Mouse (Mus musculus) heart, adult 2 months (tissue): ENCODE data around the gene Grin2b. TPM values are rescaled to one million over a fixed set of nuclear protein-coding genes. Genes with fewer than 3 reads are reported as not detected.

Experiments used
- DNase-seq, 2 experiments: peaks; one replicate each; pipeline ENCODE4 v3.0.0; 2021
- H3K27ac ChIP-seq: fragments of 200-600 bp; 2 replicates; pipeline ENCODE4 v1.8.1; 2022
- H3K27me3 ChIP-seq: fragments of 200-500 bp; 2 replicates; pipeline ENCODE4 v1.6.1; 2012; ENCODE audit warnings: mild to moderate bottlenecking, low read length, inconsistent platforms, mixed read lengths; ENCODE audit not compliant: control insufficient read depth, insufficient read depth
- H3K36me3 ChIP-seq: fragments of 200-500 bp; 2 replicates; pipeline ENCODE4 v1.6.1; 2012; ENCODE audit warnings: low read length, inconsistent platforms; ENCODE audit not compliant: control insufficient read depth, insufficient read depth
- H3K4me1 ChIP-seq: fragments of 200-500 bp; 2 replicates; pipeline ENCODE4 v1.6.1; 2011; ENCODE audit warnings: low read length; ENCODE audit not compliant: control insufficient read depth, insufficient read depth
- H3K4me3 ChIP-seq: fragments of 200-600 bp; 2 replicates; pipeline ENCODE4 v1.8.1; 2022
- H3K79me2 ChIP-seq: fragments of 200-500 bp; replicated peaks from 2 replicates; pipeline ENCODE4 v1.6.1; 2012; ENCODE audit warnings: mild to moderate bottlenecking, inconsistent platforms, low read length, moderate library complexity, mixed read lengths; ENCODE audit not compliant: control insufficient read depth, insufficient read depth
- H3K9ac ChIP-seq: fragments of 200-500 bp; 2 replicates; pipeline ENCODE4 v1.6.1; 2012; ENCODE audit warnings: low read depth, mild to moderate bottlenecking, control low read depth, inconsistent platforms, low read length, mixed read lengths
- CTCF ChIP-seq: fragments of 200-600 bp; IDR thresholded peaks from 2 replicates; pipeline ENCODE4 v1.8.1; 2022; ENCODE audit warnings: antibody characterized with exemption, mild to moderate bottlenecking, moderate library complexity
- EP300 ChIP-seq: fragments of 200-500 bp; IDR thresholded peaks from 2 replicates; pipeline ENCODE4 v1.6.1; 2011; ENCODE audit warnings: low read depth, low read length, control low read depth; ENCODE audit not compliant: insufficient read depth
- POLR2A ChIP-seq: fragments of 200-500 bp; IDR thresholded peaks from 2 replicates; pipeline ENCODE4 v1.6.1; 2011; ENCODE audit warnings: mild to moderate bottlenecking, low read depth, low read length, control low read depth; ENCODE audit not compliant: insufficient read depth
- WGBS: fragments of 180-500 bp; shearing (Covaris S2); methylation state at CpG from one replicate; pipeline ENCODE4 v1.1.7; 2018; 5-methylcytosine and 5-hydroxymethylcytosine counted together
- intact Hi-C: fragments of 180-260 bp; cut with DNase I; formaldehyde crosslinking; loops from one replicate; pipeline ENCODE4 v1.15.1; 2025
- polyA plus RNA-seq: library from polyadenylated mRNA; depleted of rRNA; stranded (reverse); fragments of >200 nt; gene quantifications from 2 replicates; pipeline ENCODE4 v1.2.3, GENCODE M21; 2012
- total RNA-seq, 2 experiments: library from RNA; stranded (reverse); gene quantifications; 2 replicates each; pipeline ENCODE4 v1.2.3; 2021

Grin2b gene
- total and polyA plus RNA-seq, 3 experiments = 0.02 TPM; not detected in 2

- Histone ChIP-seq H3K4me1 (no peaks in the 10 kb centered on the region), H3K27ac (no peak overlapping the region), H3K4me3 (no peak overlapping the region), H3K79me2 (no peaks in the 10 kb centered on the region), H3K27me3 (no peaks in the 10 kb centered on the region), H3K9ac (no peak overlapping the region), H3K36me3 (no peaks in the 10 kb centered on the region)
- TF ChIP-seq POLR2A = no peak
- TF ChIP-seq EP300 = no peak
- no peak for TF ChIP-seq CTCF
- WGBS = 81% methylated on average over 17 of the region's 17 CpGs
- no peak for DNase-seq
- intact Hi-C loops = no loop called here
Measured at GRCm38 (mm10) chr6:136079991-136080734, 93.1 kb downstream of the Grin2b start.

- Histone ChIP-seq H3K79me2 (no peaks in the 10 kb centered on the region), H3K9ac (no peak overlapping the region), H3K4me3 (no peak overlapping the region), H3K27ac (no peak overlapping the region), H3K36me3 (no peaks in the 10 kb centered on the region), H3K4me1 (no peaks in the 10 kb centered on the region), H3K27me3 (no peaks in the 10 kb centered on the region)
- no peak for DNase-seq
- TF ChIP-seq EP300 (no peak), CTCF (no peak)
- intact Hi-C loops = no loop called here
- WGBS = 78% methylated on average over 13 of the region's 13 CpGs
Measured at GRCm38 (mm10) chr6:136072326-136073054, 100.8 kb downstream of the Grin2b start.

- no peak for DNase-seq
- TF ChIP-seq CTCF (no peak), EP300 (no peak), POLR2A (no peak)
Measured at GRCm38 (mm10) chr6:136070101-136070500, 103.2 kb downstream of the Grin2b start.

GRCm38 (mm10) chr6:136053346-136053745 lies 120.0 kb downstream of the Grin2b start:
- TF ChIP-seq EP300 (no peak), CTCF (no peak), POLR2A (no peak)
- WGBS = 17% methylated on average over 1 of the region's 1 CpGs
- Histone ChIP-seq H3K27ac (no peak overlapping the region), H3K36me3 (no peaks in the 10 kb centered on the region), H3K9ac (no peak overlapping the region), H3K4me1 (no peaks in the 10 kb centered on the region), H3K27me3 (no peaks in the 10 kb centered on the region), H3K79me2 (no peaks in the 10 kb centered on the region), H3K4me3 (no peak overlapping the region)
- intact Hi-C loops = no loop called here
- DNase-seq = no peak

More at GRCm38 (mm10) chr6:136070101-136070500, 103.2 kb downstream of the Grin2b start:
- Histone ChIP-seq H3K79me2 (no peaks in the 10 kb centered on the region), H3K4me1 (no peaks in the 10 kb centered on the region), H3K27ac (no peak overlapping the region), H3K9ac (no peak overlapping the region), H3K36me3 (no peaks in the 10 kb centered on the region), H3K4me3 (no peak overlapping the region), H3K27me3 (no peaks in the 10 kb centered on the region)
- intact Hi-C loops = no loop called here
- 75% methylated on average over 7 of the region's 7 CpGs for WGBS

GRCm38 (mm10) chr6:136050346-136050745 lies 123.0 kb downstream of the Grin2b start:
- no peak for DNase-seq
- 42% methylated on average over 4 of the region's 4 CpGs for WGBS
- H3K79me2 ChIP-seq = no peaks in the 10 kb centered on the region
- no peaks in the 10 kb centered on the region for H3K27me3 ChIP-seq
- no peak overlapping the region for H3K27ac ChIP-seq
- intact Hi-C loops = no loop called here
- H3K4me1 ChIP-seq = no peaks in the 10 kb centered on the region
- no peaks in the 10 kb centered on the region for H3K36me3 ChIP-seq
- no peak overlapping the region for H3K4me3 ChIP-seq
- TF ChIP-seq CTCF (no peak), EP300 (no peak), POLR2A (no peak)
- no peak overlapping the region for H3K9ac ChIP-seq

- Histone ChIP-seq H3K36me3 (no peaks in the 10 kb centered on the region), H3K4me3 (no peak overlapping the region), H3K27me3 (no peaks in the 10 kb centered on the region), H3K27ac (no peak overlapping the region), H3K79me2 (no peaks in the 10 kb centered on the region), H3K9ac (no peak overlapping the region), H3K4me1 (no peaks in the 10 kb centered on the region)
- intact Hi-C loops = no loop called here
- TF ChIP-seq CTCF = no peak
- no peak for TF ChIP-seq POLR2A
- no peak for TF ChIP-seq EP300
- DNase-seq = no peak
- WGBS = 83% methylated on average over 2 of the region's 2 CpGs
Measured at GRCm38 (mm10) chr6:136048084-136048483, 125.2 kb downstream of the Grin2b start.
